Mouse (Mus musculus): ENCODE measurements around the gene 1700018F24Rik.

- TF ChIP-seq MAFK (IDR thresholded peaks at IDR 0.05; ENCODE audit: insufficient read depth, low read depth, low read length) (no peak), HCFC1 (IDR thresholded peaks at IDR 0.05; ENCODE audit: borderline replicate concordance, insufficient read depth, low read length) (no peak), ZNF384 (IDR thresholded peaks at IDR 0.05; ENCODE audit: low read depth, low read length) (no peak), ZC3H11A (IDR thresholded peaks at IDR 0.05; ENCODE audit: borderline replicate concordance, low read depth, low read length) (no peak), CHD2 (IDR thresholded peaks at IDR 0.05; ENCODE audit: low read depth, low read length) (no peak)
Measured at GRCm38 (mm10) chr5:145064765-145065340, 22.1 kb downstream of the 1700018F24Rik start.
